ENCODE assay signal across 9 mouse cellular contexts in genomic region chr17:12168536-12168935, GRCm38 (mm10). TPM values are rescaled to one million over a fixed set of nuclear protein-coding genes. Genes with fewer than 3 reads are reported as not detected.
DNase-seq lines count a peak whose midpoint lies in the region; ATAC-seq lines count a peak whose summit lies in the region.
"Had no signal": no experiment of that assay in that cellular context is flagged by ENCODE, and none has a peak within 500 bp of the region (broad histone marks: within the 10 kb centered on the region; RNA-seq: fewer than 3 reads in every experiment).

No protein-coding gene starts in this region.

- no peak overlapping the region for H3K4me3 ChIP-seq in hindbrain, embryonic 13.5 days
- H3K4me3 ChIP-seq: megakaryocyte, embryonic 14.5 days had no signal

- peaks cover 4% of the 10 kb centered on the region; the same call in 1 of the 2 replicates for H3K36me3 ChIP-seq in hindbrain, embryonic 13.5 days

- 0 out of 2 replicates have a peak overlapping the region, but pooled peaks have one; percentile 2 for H3K4me2 ChIP-seq in hindbrain, embryonic 13.5 days

- DNase-seq in 3134 (ENCODE audit: extremely low read depth, insufficient read length, low spot score): peak; percentile 65
- DNase-seq in adrenal gland, postnatal 14 days: peak; percentile 79
- DNase-seq in frontal cortex, postnatal 10 days (ENCODE audit: low spot score in 2 of 2): peak; percentile 54 to 56
- peak; percentile 60 to 63 for DNase-seq in layer of hippocampus, postnatal 36 days
- DNase-seq in lung, postnatal 25 days (ENCODE audit: low spot score): peak; percentile 81
- DNase-seq in testis, postnatal 14 days (ENCODE audit: low spot score): peak; percentile 58

- peak; percentile 56 for ATAC-seq in hindbrain, embryonic 13.5 days (ENCODE audit: low FRiP score)
- no peak for ATAC-seq in megakaryocyte, adult 5-6 weeks (ENCODE audit: poor library complexity, severe bottlenecking)

- H3K27ac ChIP-seq in hindbrain, embryonic 13.5 days: peak overlapping the region; percentile 67

- H3K9ac ChIP-seq in hindbrain, embryonic 13.5 days: no peak overlapping the region

- H3K27me3 ChIP-seq in hindbrain, embryonic 13.5 days: no peaks in the 10 kb centered on the region

- no peaks in the 10 kb centered on the region for H3K9me3 ChIP-seq in hindbrain, embryonic 13.5 days
- H3K9me3 ChIP-seq: megakaryocyte, embryonic 14.5 days had no signal

- WGBS in hindbrain, embryonic 13.5 days: 49% methylated on average over 10 of the region's 10 CpGs

- peaks cover 48% of the 10 kb centered on the region for H3K4me1 ChIP-seq in hindbrain, embryonic 13.5 days (replicated peaks)

RNA-seq across cellular contexts. Expression of gene Agpat4, which starts 50.0 kb away (rescaled TPM):
- total RNA-seq in adrenal gland, postnatal 14 days (2021): 18.7 and 23.0 TPM in 2 replicates
- 55.2 and 60.2 TPM in 2 replicates for polyA plus RNA-seq in hindbrain, embryonic 13.5 days (2015; fragmentation: Nextera tagmentation; extraction: Ambion mirVana)
- total RNA-seq in layer of hippocampus, postnatal 36 days (2021): 10 to 100 TPM; 68.8 to 78.9 TPM
- total RNA-seq in megakaryocyte, adult 5-6 weeks (2015): 8.9 and 12.8 TPM in 2 replicates
- total RNA-seq in megakaryocyte, adult 5-6 weeks (2017): 11.8 and 12.1 TPM in 2 replicates
